Mouse (Mus musculus) spleen, postnatal 4 days (tissue): ENCODE data around the gene Fam25c.
"Not testable (repeated sequence)": the region's sequence is repeated elsewhere in the genome, so short reads cannot be mapped to it uniquely, and the experiment has no call there.

Source experiments
- DNase-seq, 2 experiments: peaks; one replicate each; pipeline ENCODE4 v3.0.0; 2022; ENCODE audit warnings: low spot score in 2 of 2

Gene Fam25c

GRCm38 (mm10) chr14:34327618-34328017 is 27.6 kb downstream of the Fam25c start:
- no peak for DNase-seq

DNA sequence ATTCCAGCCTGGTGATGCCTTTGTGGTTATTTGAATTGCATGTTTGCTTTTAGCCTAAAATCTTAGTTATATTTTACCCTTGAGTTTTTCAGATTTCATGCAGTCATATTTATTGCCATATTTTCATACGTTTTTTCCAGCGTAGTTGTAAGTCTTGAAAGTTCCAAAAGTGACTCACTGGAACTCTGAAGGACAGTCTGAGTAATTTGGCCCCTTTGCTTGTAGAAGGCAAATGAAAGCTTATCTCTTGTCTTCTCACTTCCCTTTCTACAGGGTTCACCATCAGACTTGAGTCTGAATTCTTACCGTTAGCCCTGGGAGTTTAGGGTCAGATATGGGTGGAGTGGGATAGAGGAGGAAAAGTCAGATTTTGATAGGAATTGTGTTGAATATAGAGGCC is 28.6 kb downstream of the Fam25c start:
- no peak for DNase-seq

DNA sequence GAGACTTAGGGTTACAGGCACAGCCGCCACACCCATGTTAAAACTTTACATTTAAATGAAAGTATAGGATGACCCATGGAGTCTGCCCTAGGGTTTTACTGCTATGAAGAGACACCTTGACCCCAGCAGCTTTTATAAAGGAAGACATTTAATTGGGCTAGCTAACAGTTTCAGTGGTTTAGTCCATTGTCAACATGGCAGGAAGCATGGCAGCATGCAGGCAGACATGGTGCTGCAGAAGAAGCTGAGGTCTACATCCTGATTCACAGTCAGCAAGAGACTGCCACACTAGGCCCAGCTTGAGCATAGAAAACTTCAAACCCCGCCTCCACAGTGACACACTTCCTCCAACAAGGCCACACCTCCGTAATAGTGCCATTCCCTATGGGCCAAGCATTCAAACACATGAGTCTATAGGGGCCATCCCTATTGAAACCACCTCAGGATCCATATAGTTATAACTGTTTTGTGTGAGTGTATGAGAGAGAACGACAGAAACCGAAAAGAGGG is 31.6 kb downstream of the Fam25c start:
- DNase-seq: no peak

DNA sequence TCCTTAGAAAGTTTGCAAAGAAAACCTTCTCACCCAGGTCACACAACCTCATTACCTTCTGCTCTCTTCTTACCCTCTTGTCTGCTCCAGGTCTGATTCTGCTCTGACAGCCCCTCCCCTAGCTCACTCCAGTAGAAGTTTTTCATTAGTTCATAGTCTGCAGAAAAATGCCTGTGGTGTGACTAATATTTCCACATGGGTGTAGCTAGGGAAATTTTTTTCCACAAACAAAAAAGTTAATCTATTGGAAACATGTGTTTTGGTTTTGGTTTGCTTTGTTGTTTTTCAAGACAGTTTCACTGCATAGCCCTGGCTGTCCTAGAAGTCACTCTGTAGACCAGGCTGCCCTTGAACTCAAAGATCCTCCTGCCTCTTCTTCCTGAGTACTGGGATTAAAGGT is 37.1 kb downstream of the Fam25c start:
- DNase-seq: no peak

DNA sequence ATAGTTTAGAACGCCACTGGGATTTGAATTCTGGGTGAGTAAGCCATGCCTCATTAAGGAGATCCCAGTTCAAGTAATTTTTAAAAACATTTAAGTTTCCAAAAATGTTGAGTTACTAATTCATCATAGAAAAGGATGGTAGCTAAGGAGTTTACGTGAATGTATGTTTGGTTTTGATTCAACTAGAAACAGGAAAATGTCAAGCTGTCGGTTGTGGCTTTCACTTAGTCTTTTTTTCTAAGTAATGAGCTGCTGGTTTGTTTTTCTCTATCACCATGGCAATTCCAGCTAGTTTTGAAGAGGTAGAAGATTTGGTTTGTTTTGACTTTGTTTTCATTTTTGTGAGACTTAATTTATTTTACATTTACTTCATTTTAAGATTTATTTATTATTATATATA is 37.8 kb downstream of the Fam25c start:
- no peak for DNase-seq

- DNase-seq: no peak
Observed at GRCm38 (mm10) chr14:34316346-34316745, 38.9 kb downstream of the Fam25c start.

DNA sequence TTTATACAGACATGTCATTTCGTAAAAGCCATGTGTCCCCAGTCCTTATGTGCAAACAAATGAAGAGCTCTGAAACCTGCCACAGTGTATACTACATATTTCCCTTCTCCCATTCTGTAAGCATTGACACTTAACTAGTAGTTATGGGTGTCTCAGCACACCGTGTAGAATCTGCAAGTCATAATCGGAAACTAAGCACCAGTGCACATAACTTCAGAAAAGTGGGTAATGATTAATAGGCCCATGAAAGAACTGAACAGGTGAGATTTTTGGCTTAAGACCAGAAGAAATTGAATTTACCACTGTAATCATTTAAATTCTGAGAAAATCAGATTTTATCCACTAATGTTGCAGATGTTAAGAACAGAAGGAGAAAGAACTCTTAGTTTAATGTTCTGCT is 40.4 kb downstream of the Fam25c start:
- DNase-seq: no peak

- DNase-seq: not testable (repeated sequence)
Observed at GRCm38 (mm10) chr14:34314383-34314782, 40.9 kb downstream of the Fam25c start.

DNA sequence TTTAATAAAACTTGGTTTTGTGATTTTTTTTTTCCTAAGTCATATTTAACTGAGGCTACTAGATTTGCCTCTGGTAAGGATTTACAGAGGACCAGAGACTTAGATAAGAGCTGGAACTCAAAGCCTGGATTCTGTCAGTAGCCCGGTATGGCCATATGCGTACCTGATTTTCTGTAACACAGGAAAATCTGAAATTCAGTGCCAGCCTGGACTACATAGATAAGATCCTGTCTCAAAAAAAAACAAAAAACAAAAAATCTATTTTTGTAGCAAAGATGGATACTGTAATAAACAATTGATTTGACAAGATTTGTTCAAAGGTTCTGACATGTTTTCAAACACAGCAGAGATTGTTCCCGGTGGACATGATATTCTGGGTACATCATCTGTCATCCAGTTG is 41.6 kb downstream of the Fam25c start:
- no peak for DNase-seq

DNA sequence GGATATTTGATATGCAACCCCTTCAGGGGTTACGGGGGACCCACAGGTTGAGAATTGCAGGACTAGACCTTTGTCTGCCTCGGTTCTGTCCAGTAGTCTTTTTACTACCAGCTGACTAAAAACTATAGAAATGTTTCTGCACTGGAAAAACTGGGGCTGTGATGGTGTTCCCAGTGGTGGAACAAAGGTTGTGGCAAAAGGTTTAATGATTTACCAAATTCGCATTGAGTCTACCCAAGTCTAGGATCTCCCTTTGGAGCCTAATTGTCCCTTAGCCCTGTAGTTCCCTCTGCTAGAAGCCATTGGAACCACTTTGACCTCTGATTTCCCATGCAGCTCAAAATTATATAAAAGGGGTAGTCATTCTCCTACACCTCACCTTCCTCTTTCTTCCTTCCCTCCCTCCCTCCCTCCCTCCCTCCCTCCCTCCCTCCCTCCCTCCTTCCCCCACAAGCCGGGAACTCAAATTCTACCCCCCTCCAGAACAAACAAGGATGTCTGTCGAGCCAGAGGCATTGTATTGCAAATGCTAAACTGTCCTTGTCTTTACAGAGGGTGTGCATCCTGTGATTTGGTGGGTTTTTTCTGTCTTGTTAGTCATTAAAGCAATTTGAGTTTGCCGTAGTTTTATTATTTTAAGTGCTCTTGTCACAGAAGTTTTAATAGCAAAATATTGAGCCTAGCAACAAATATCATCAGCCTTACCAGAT is 42.7 kb downstream of the Fam25c start:
- DNase-seq: no peak

GRCm38 (mm10) chr14:34311691-34312090 is 43.5 kb downstream of the Fam25c start:
- no peak for DNase-seq

- peak; percentile 47 to 83 for DNase-seq
Observed at GRCm38 (mm10) chr14:34311021-34311631, 44.1 kb downstream of the Fam25c start.

DNA sequence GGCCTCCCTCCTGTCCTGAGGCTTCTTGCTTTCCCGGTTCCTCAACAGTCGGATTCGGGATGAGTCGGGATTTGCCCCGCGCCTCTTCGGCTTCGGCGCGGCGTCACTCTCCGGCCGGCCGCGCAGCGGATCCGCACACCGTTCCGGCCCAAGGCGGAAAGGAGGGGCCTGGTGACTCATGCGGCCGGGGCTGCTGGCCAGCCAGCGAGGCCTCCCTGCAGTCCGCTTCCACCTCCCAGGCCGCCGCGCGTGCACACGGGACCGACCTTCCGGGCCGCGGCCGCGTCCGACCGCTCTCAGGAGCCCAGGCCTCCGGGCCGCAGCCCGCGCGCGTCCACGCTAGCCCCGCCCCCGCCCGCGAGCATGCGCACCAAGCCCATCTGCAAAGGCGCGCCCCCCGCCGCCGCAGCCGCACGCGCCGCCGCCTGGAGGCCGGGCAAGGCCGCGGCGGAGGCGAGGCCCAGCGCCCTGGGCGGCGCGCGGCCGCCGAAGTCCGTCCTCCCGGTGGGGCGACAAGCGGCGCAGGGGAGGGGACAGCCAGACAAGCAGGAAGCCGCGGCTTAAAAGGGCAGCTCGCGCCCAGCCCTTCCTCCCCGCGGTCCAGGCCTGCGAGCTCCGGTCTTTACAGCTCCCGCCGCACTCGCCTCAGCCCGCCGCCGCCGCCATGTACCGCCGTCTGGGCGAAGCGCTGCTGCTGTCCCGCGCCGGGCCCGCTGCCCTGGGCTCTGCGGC is 44.8 kb downstream of the Fam25c start, which contains the start of the genes Shld2 and Glud1:
Shld2 (minus strand) TSS at position 260 of the 732 bp plus-strand sequence.
Glud1 (plus strand) TSS at position 494 of the 732 bp plus-strand sequence.
- peak; percentile 94 to 98 for DNase-seq

GRCm38 (mm10) chr14:34309907-34310233 is 45.4 kb downstream of the Fam25c start:
- DNase-seq: no peak

GRCm38 (mm10) chr14:34309266-34309665 is 46.0 kb downstream of the Fam25c start:
- DNase-seq: no peak

GRCm38 (mm10) chr14:34303265-34303680 is 52.0 kb downstream of the Fam25c start:
- DNase-seq: no peak

GRCm38 (mm10) chr14:34302681-34303242 is 52.5 kb downstream of the Fam25c start:
- no peak for DNase-seq
